Mouse (Mus musculus): ENCODE measurements around the gene Rapsn.
A peak's percentile ranks its signal among the peaks of the same experiment; 100 is the strongest.

The Rapsn gene

GRCm38 (mm10) chr2:91080784-91081513 lies 45.5 kb downstream of the Rapsn start:
- no peak for DNase-seq (ENCODE audit: low spot score in 2 of 2)

GRCm38 (mm10) chr2:91081775-91082695 lies 46.6 kb downstream of the Rapsn start, which contains the start of gene Spi1:
Gene Spi1 (plus strand): TSS chr2:91082390.
- DNase-seq (ENCODE audit: low spot score in 2 of 2), result no peak

GRCm38 (mm10) chr2:91082844-91083243 lies 47.4 kb downstream of the Rapsn start:
- peak in 1 of 2 experiments; percentile 82 for DNase-seq (ENCODE audit: low spot score in 2 of 2)

GRCm38 (mm10) chr2:91083366-91083940 lies 48.0 kb downstream of the Rapsn start:
- no peak for DNase-seq (ENCODE audit: low spot score in 2 of 2)

GRCm38 (mm10) chr2:91084179-91084820 lies 48.9 kb downstream of the Rapsn start:
- no peak for DNase-seq (ENCODE audit: low spot score in 2 of 2)

- DNase-seq (ENCODE audit: low spot score in 2 of 2), result no peak
Measured at GRCm38 (mm10) chr2:91085494-91086391, 50.3 kb downstream of the Rapsn start.

GRCm38 (mm10) chr2:91086392-91087237 lies 51.2 kb downstream of the Rapsn start:
- DNase-seq (ENCODE audit: low spot score in 2 of 2), result no peak

- no peak for DNase-seq (ENCODE audit: low spot score in 2 of 2)
Measured at GRCm38 (mm10) chr2:91087453-91087852, 52.0 kb downstream of the Rapsn start.

- no peak for DNase-seq (ENCODE audit: low spot score in 2 of 2)
Measured at GRCm38 (mm10) chr2:91088987-91089386, 53.6 kb downstream of the Rapsn start.

GRCm38 (mm10) chr2:91090208-91090607 lies 54.8 kb downstream of the Rapsn start:
- no peak for DNase-seq (ENCODE audit: low spot score in 2 of 2)

GRCm38 (mm10) chr2:91090827-91091226 lies 55.4 kb downstream of the Rapsn start:
- DNase-seq (ENCODE audit: low spot score in 2 of 2), result no peak

All from spleen, postnatal 10 days (tissue).